Mouse (Mus musculus): ENCODE measurements around the gene St6gal1. TPM values are rescaled to one million over a fixed set of nuclear protein-coding genes. Genes with fewer than 3 reads are reported as not detected.
A peak's percentile ranks its signal among the peaks of the same experiment; 100 is the strongest.

The St6gal1 gene
- polyA plus RNA-seq, 1 experiment from 2014 or later: 25.9 TPM

- Histone ChIP-seq H3K27ac (ENCODE audit: low read length) (peak overlapping the region; percentile 68), H3K4me2 (replicated peaks; ENCODE audit: low read depth, low read length) (no peak overlapping the region), H3K9ac (replicated peaks; ENCODE audit: low read length) (peak overlapping the region; percentile 29), H3K4me3 (ENCODE audit: low read length) (no peak overlapping the region), H3K36me3 (ENCODE audit: insufficient read depth, low read length) (peaks cover 5% of the 10 kb centered on the region; the same call in 1 of the 2 replicates), H3K27me3 (ENCODE audit: insufficient read depth, low read length) (no peaks in the 10 kb centered on the region), H3K4me1 (ENCODE audit: insufficient read depth, low read length) (peaks cover 50% of the 10 kb centered on the region), H3K9me3 (ENCODE audit: low read length) (no peaks in the 10 kb centered on the region)
- 67% methylated on average over 17 of the region's 17 CpGs for WGBS
- ATAC-seq (ENCODE audit: low FRiP score, low TSS enrichment): peak; percentile 53
Measured at GRCm38 (mm10) chr16:23269056-23269983, 44.8 kb downstream of the St6gal1 start.

DNA sequence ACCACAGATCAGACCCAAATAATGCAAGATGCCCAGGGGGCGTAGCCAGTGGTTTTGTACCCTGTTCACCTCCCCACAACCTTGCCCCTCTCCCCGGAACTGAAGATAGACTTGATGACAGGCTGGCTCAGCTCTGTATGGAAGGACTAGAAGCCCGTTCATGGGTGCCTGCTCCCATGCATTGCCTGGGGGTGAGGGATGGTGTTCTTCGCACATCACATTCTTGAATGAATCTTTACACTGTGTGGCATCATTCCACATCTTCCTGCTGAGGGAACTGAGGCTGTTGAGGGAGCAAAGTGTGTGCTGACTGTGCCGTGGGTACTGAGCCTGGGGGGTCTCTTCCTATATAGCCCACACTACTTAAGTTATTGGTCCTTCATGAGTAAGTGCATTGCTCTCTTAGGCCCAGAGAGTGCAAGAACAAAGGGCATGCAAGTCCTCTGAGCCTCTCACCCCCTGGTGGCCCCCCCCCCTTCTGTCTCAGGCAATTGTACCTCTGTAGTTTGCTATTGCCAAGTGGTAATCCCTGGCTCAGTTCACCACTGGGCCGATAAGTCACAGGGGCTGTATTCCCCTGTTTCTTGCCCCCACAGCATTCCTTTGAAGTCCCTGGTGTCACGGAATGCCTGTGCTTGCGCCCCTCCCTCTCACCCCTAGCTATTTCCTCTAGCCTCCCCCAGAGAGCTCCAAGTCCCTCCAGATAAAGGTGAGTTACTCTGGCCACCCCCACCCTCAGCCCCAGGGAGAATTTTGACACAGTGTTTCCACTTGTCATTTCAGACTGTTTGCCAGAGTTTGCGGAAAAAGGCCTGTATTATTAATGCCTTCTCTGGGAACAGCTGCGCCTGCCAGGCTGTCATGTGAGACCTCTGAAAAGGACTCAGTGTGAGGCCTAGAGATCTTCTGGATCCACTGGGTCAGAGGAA lies 45.7 kb downstream of the St6gal1 start:
- Histone ChIP-seq H3K36me3 (ENCODE audit: insufficient read depth, low read length) (no peaks in the 10 kb centered on the region), H3K4me2 (replicated peaks; ENCODE audit: low read depth, low read length) (no peak overlapping the region), H3K4me3 (ENCODE audit: low read length) (no peak overlapping the region), H3K4me1 (ENCODE audit: insufficient read depth, low read length) (peaks cover 50% of the 10 kb centered on the region), H3K9ac (replicated peaks; ENCODE audit: low read length) (no peak overlapping the region; the same call in 1 of the 2 replicates), H3K27me3 (ENCODE audit: insufficient read depth, low read length) (no peaks in the 10 kb centered on the region), H3K27ac (ENCODE audit: low read length) (peak overlapping the region; percentile 68), H3K9me3 (ENCODE audit: low read length) (no peaks in the 10 kb centered on the region)
- ATAC-seq (ENCODE audit: low FRiP score, low TSS enrichment): peak; percentile 28
- 22% methylated on average over 10 of the region's 10 CpGs for WGBS

DNA sequence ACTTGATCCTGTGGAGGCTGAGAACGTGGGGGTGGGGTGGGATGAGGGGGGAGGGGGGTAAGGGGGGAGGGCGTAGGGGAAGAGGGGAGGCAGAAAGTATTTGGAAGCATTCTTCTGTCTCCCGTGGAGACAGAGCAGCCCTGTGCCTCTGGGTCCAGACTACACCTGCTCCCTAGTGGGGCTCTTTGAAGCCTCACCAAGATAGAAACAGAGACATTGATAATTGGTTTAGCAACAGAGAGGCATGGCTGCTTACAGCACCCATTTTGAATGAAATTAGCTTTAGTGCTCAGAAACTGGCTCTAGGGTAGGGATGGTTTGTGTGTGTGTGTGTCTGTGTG lies 46.3 kb downstream of the St6gal1 start:
- Histone ChIP-seq H3K9ac (replicated peaks; ENCODE audit: low read length) (no peak overlapping the region), H3K36me3 (ENCODE audit: insufficient read depth, low read length) (no peaks in the 10 kb centered on the region), H3K27ac (ENCODE audit: low read length) (peak overlapping the region; percentile 68; the same call in 1 of the 2 replicates), H3K9me3 (ENCODE audit: low read length) (no peaks in the 10 kb centered on the region), H3K27me3 (ENCODE audit: insufficient read depth, low read length) (no peaks in the 10 kb centered on the region), H3K4me2 (replicated peaks; ENCODE audit: low read depth, low read length) (no peak overlapping the region), H3K4me3 (ENCODE audit: low read length) (no peak overlapping the region), H3K4me1 (ENCODE audit: insufficient read depth, low read length) (peaks cover 47% of the 10 kb centered on the region)
- ATAC-seq (ENCODE audit: low FRiP score, low TSS enrichment): peak; percentile 9; the same call in 1 of the 2 replicates
- WGBS: 0% methylated on average over 2 of the region's 3 CpGs

- no peak overlapping the region for H3K9ac ChIP-seq (replicated peaks; ENCODE audit: low read length)
- 73% methylated on average over 14 of the region's 14 CpGs for WGBS
- H3K27ac ChIP-seq (ENCODE audit: low read length): peak overlapping the region; percentile 9; the same call in 1 of the 2 replicates
- no peaks in the 10 kb centered on the region for H3K9me3 ChIP-seq (ENCODE audit: low read length)
- no peaks in the 10 kb centered on the region for H3K27me3 ChIP-seq (ENCODE audit: insufficient read depth, low read length)
- H3K4me3 ChIP-seq (ENCODE audit: low read length): no peak overlapping the region
- ATAC-seq (ENCODE audit: low FRiP score, low TSS enrichment): no peak
- H3K4me1 ChIP-seq (ENCODE audit: insufficient read depth, low read length): peaks cover 43% of the 10 kb centered on the region
- H3K4me2 ChIP-seq (replicated peaks; ENCODE audit: low read depth, low read length): no peak overlapping the region
- H3K36me3 ChIP-seq (ENCODE audit: insufficient read depth, low read length): no peaks in the 10 kb centered on the region
Measured at GRCm38 (mm10) chr16:23271746-23272520, 47.4 kb downstream of the St6gal1 start.

- H3K36me3 ChIP-seq (ENCODE audit: insufficient read depth, low read length): no peaks in the 10 kb centered on the region
- H3K27ac ChIP-seq (ENCODE audit: low read length): peak overlapping the region; percentile 9; the same call in 1 of the 2 replicates
- H3K4me3 ChIP-seq (ENCODE audit: low read length): no peak overlapping the region
- no peaks in the 10 kb centered on the region for H3K9me3 ChIP-seq (ENCODE audit: low read length)
- H3K9ac ChIP-seq (replicated peaks; ENCODE audit: low read length): no peak overlapping the region
- peaks cover 43% of the 10 kb centered on the region for H3K4me1 ChIP-seq (ENCODE audit: insufficient read depth, low read length)
- ATAC-seq (ENCODE audit: low FRiP score, low TSS enrichment): peak; percentile 37; the same call in 1 of the 2 replicates
- H3K27me3 ChIP-seq (ENCODE audit: insufficient read depth, low read length): no peaks in the 10 kb centered on the region
- 48% methylated on average over 9 of the region's 9 CpGs for WGBS
- no peak overlapping the region for H3K4me2 ChIP-seq (replicated peaks; ENCODE audit: low read depth, low read length)
Measured at GRCm38 (mm10) chr16:23272521-23273230, 48.1 kb downstream of the St6gal1 start.

DNA sequence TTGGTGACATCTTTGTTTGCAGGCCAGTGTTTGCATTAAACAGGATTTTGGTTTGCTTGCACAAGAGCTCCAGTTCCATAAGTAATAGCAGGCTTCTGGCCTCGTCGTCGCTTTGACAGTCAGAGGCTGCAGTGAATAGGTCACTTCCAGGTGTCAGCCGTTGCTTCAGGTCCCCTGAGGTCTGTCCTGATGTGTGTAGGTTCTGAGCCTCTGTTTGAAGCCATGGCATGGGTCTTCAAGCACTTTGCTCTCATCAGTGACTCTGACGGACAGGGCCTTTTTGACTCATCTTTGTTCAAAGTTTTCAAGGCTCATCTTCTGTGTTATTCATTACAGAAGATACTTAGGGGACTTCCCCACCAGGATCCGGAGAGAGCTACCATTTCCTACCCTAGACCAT lies 49.5 kb downstream of the St6gal1 start:
- H3K9ac ChIP-seq (replicated peaks; ENCODE audit: low read length): no peak overlapping the region
- H3K4me1 ChIP-seq (ENCODE audit: insufficient read depth, low read length): peaks cover 38% of the 10 kb centered on the region
- 74% methylated on average over 6 of the region's 6 CpGs for WGBS
- H3K9me3 ChIP-seq (ENCODE audit: low read length): no peaks in the 10 kb centered on the region
- no peaks in the 10 kb centered on the region for H3K36me3 ChIP-seq (ENCODE audit: insufficient read depth, low read length)
- H3K27me3 ChIP-seq (ENCODE audit: insufficient read depth, low read length): no peaks in the 10 kb centered on the region
- H3K4me2 ChIP-seq (replicated peaks; ENCODE audit: low read depth, low read length): no peak overlapping the region
- H3K4me3 ChIP-seq (ENCODE audit: low read length): no peak overlapping the region
- no peak for ATAC-seq (ENCODE audit: low FRiP score, low TSS enrichment)
- H3K27ac ChIP-seq (ENCODE audit: low read length): no peak overlapping the region

DNA sequence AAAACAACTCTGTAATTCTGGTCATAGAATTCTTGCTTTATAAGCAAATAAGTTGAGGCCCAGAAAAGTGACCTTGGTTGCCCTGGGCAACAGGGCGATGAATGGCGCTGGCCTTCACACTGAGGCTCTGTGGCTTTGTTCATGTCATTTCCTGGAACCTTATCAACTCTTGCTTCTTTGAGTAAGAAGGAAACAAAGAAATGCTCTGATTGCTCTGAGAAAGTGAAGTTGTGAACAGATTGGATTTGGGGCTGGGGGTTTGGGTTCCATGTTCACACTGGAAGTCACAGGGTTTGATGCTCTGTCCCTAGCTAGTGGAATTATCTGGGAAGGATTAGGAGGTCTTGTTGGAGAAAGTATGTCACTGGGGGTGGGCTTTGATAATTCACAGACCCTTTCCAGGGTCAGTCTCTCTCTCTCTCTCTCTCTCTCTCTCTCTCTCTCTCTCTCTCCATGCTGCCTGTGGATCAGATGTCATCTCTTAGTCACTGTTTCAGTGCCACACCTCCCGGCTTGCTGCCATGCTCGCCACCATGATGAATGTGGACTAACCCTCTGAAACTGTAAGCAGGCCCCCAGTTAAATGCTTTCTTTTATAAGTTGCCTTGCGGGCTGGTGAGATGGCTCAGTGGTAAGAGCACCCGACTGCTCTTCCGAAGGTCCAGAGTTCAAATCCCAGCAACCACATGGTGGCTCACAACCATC lies 50.2 kb downstream of the St6gal1 start:
- Histone ChIP-seq H3K36me3 (ENCODE audit: insufficient read depth, low read length) (no peaks in the 10 kb centered on the region), H3K4me1 (ENCODE audit: insufficient read depth, low read length) (peaks cover 31% of the 10 kb centered on the region), H3K27ac (ENCODE audit: low read length) (no peak overlapping the region), H3K4me2 (replicated peaks; ENCODE audit: low read depth, low read length) (no peak overlapping the region), H3K9ac (replicated peaks; ENCODE audit: low read length) (no peak overlapping the region), H3K9me3 (ENCODE audit: low read length) (no peaks in the 10 kb centered on the region), H3K27me3 (ENCODE audit: insufficient read depth, low read length) (no peaks in the 10 kb centered on the region), H3K4me3 (ENCODE audit: low read length) (no peak overlapping the region)
- WGBS: 89% methylated on average over 7 of the region's 7 CpGs
- no peak for ATAC-seq (ENCODE audit: low FRiP score, low TSS enrichment)

DNA sequence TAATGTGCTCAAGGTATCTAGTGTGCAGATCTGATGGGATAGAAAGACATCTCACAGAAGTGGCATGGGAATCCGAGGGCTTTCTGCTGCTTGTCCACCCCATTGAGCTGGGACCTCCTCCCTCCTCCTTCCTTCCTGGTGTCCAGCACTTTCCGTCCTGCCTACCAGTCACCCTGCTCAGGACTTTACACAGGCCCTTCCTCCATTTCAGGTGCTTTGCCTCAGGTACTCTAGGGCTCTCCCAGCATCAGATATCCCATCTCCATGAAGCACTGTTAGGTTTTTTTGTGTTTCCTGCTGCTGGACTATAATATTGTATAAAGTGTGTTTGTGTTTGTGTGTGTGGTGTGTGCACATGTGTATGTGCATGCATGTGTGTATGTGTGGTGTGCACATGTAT lies 51.1 kb downstream of the St6gal1 start:
- Histone ChIP-seq H3K9ac (replicated peaks; ENCODE audit: low read length) (no peak overlapping the region), H3K4me1 (ENCODE audit: insufficient read depth, low read length) (peaks cover 22% of the 10 kb centered on the region), H3K36me3 (ENCODE audit: insufficient read depth, low read length) (no peaks in the 10 kb centered on the region), H3K27ac (ENCODE audit: low read length) (no peak overlapping the region), H3K4me3 (ENCODE audit: low read length) (no peak overlapping the region), H3K27me3 (ENCODE audit: insufficient read depth, low read length) (no peaks in the 10 kb centered on the region), H3K4me2 (replicated peaks; ENCODE audit: low read depth, low read length) (no peak overlapping the region), H3K9me3 (ENCODE audit: low read length) (no peaks in the 10 kb centered on the region)
- 80% methylated on average over 2 of the region's 2 CpGs for WGBS
- ATAC-seq (ENCODE audit: low FRiP score, low TSS enrichment): no peak
